Mouse (Mus musculus): ENCODE measurements around the gene Gsdma. TPM values are rescaled to one million over a fixed set of nuclear protein-coding genes. Genes with fewer than 3 reads are reported as not detected.
"Not testable (repeated sequence)": the region's sequence is repeated elsewhere in the genome, so short reads cannot be mapped to it uniquely, and the experiment has no call there.

Gene Gsdma
- polyA plus RNA-seq, 1 experiment from 2014 or later, result 0.05 TPM

GRCm38 (mm10) chr11:98637501-98637900 is 26.6 kb upstream of the Gsdma start:
- no peak overlapping the region for H3K9ac ChIP-seq (ENCODE audit: low read length)
- no peak overlapping the region for H3K4me2 ChIP-seq (ENCODE audit: low read depth, severe bottlenecking)
- no peak for DNase-seq (ENCODE audit: low spot score)
- H3K9me3 ChIP-seq (ENCODE audit: control insufficient read depth, low read length), result no peaks in the 10 kb centered on the region
- H3K27me3 ChIP-seq (ENCODE audit: control insufficient read depth, insufficient read depth, low read length), result no peaks in the 10 kb centered on the region
- ATAC-seq (ENCODE audit: insufficient number of reproducible peaks, low FRiP score, low TSS enrichment, low read depth), result no peak
- H3K4me1 ChIP-seq (ENCODE audit: control insufficient read depth, insufficient read depth, low read length), result no peaks in the 10 kb centered on the region
- 88% methylated on average over 1 of the region's 1 CpGs for WGBS
- no peaks in the 10 kb centered on the region for H3K36me3 ChIP-seq (ENCODE audit: control insufficient read depth, insufficient read depth, low read length)
- no peak overlapping the region for H3K27ac ChIP-seq (replicated peaks; ENCODE audit: low read depth, low read length)
- no peak overlapping the region for H3K4me3 ChIP-seq (ENCODE audit: low read depth, low read length)

GRCm38 (mm10) chr11:98640091-98640490 is 24.1 kb upstream of the Gsdma start:
- Histone ChIP-seq H3K4me2 (ENCODE audit: low read depth, severe bottlenecking) (no peak overlapping the region), H3K27ac (replicated peaks; ENCODE audit: low read depth, low read length) (no peak overlapping the region), H3K36me3 (ENCODE audit: control insufficient read depth, insufficient read depth, low read length) (no peaks in the 10 kb centered on the region), H3K27me3 (ENCODE audit: control insufficient read depth, insufficient read depth, low read length) (no peaks in the 10 kb centered on the region), H3K4me3 (ENCODE audit: low read depth, low read length) (no peak overlapping the region), H3K9ac (ENCODE audit: low read length) (no peak overlapping the region), H3K4me1 (ENCODE audit: control insufficient read depth, insufficient read depth, low read length) (no peaks in the 10 kb centered on the region), H3K9me3 (ENCODE audit: control insufficient read depth, low read length) (no peaks in the 10 kb centered on the region)
- WGBS, result 60% methylated on average over 5 of the region's 5 CpGs
- ATAC-seq (ENCODE audit: insufficient number of reproducible peaks, low FRiP score, low TSS enrichment, low read depth) (no peak), DNase-seq (ENCODE audit: low spot score) (no peak)

- H3K4me3 ChIP-seq (ENCODE audit: low read depth, low read length), result no peak overlapping the region
- no peak overlapping the region for H3K9ac ChIP-seq (ENCODE audit: low read length)
- no peak overlapping the region for H3K4me2 ChIP-seq (ENCODE audit: low read depth, severe bottlenecking)
- no peak for DNase-seq (ENCODE audit: low spot score)
- H3K4me1 ChIP-seq (ENCODE audit: control insufficient read depth, insufficient read depth, low read length), result no peaks in the 10 kb centered on the region
- H3K27ac ChIP-seq (replicated peaks; ENCODE audit: low read depth, low read length), result no peak overlapping the region
- no peaks in the 10 kb centered on the region for H3K9me3 ChIP-seq (ENCODE audit: control insufficient read depth, low read length)
- no peak for ATAC-seq (ENCODE audit: insufficient number of reproducible peaks, low FRiP score, low TSS enrichment, low read depth)
- 80% methylated on average over 3 of the region's 3 CpGs for WGBS
- no peaks in the 10 kb centered on the region for H3K36me3 ChIP-seq (ENCODE audit: control insufficient read depth, insufficient read depth, low read length)
- no peaks in the 10 kb centered on the region for H3K27me3 ChIP-seq (ENCODE audit: control insufficient read depth, insufficient read depth, low read length)
Observed at GRCm38 (mm10) chr11:98644757-98645156, 19.4 kb upstream of the Gsdma start.

GRCm38 (mm10) chr11:98645946-98646345 is 18.2 kb upstream of the Gsdma start:
- no peak overlapping the region for H3K9ac ChIP-seq (ENCODE audit: low read length)
- H3K9me3 ChIP-seq (ENCODE audit: control insufficient read depth, low read length), result no peaks in the 10 kb centered on the region
- no peak overlapping the region for H3K27ac ChIP-seq (replicated peaks; ENCODE audit: low read depth, low read length)
- H3K4me3 ChIP-seq (ENCODE audit: low read depth, low read length), result no peak overlapping the region
- H3K27me3 ChIP-seq (ENCODE audit: control insufficient read depth, insufficient read depth, low read length), result no peaks in the 10 kb centered on the region
- 83% methylated on average over 2 of the region's 2 CpGs for WGBS
- H3K4me1 ChIP-seq (ENCODE audit: control insufficient read depth, insufficient read depth, low read length), result no peaks in the 10 kb centered on the region
- DNase-seq (ENCODE audit: low spot score) (no peak), ATAC-seq (ENCODE audit: insufficient number of reproducible peaks, low FRiP score, low TSS enrichment, low read depth) (no peak)
- H3K36me3 ChIP-seq (ENCODE audit: control insufficient read depth, insufficient read depth, low read length), result no peaks in the 10 kb centered on the region
- H3K4me2 ChIP-seq (ENCODE audit: low read depth, severe bottlenecking), result no peak overlapping the region

- no peak for DNase-seq (ENCODE audit: low spot score)
- 57% methylated on average over 2 of the region's 2 CpGs for WGBS
- H3K4me1 ChIP-seq (ENCODE audit: control insufficient read depth, insufficient read depth, low read length), result no peaks in the 10 kb centered on the region
- no peak within 1 kb of the TSS for H3K9ac ChIP-seq (ENCODE audit: low read length)
- ATAC-seq (ENCODE audit: insufficient number of reproducible peaks, low FRiP score, low TSS enrichment, low read depth), result no peak
- no peaks in the 10 kb centered on the region for H3K9me3 ChIP-seq (ENCODE audit: control insufficient read depth, low read length)
- no peaks in the 10 kb centered on the region for H3K27me3 ChIP-seq (ENCODE audit: control insufficient read depth, insufficient read depth, low read length)
- no peaks in the 10 kb centered on the region for H3K36me3 ChIP-seq (ENCODE audit: control insufficient read depth, insufficient read depth, low read length)
- H3K27ac ChIP-seq (replicated peaks; ENCODE audit: low read depth, low read length), result no peak within 1 kb of the TSS
- no peak within 1 kb of the TSS for H3K4me3 ChIP-seq (ENCODE audit: low read depth, low read length)
- H3K4me2 ChIP-seq (ENCODE audit: low read depth, severe bottlenecking), result no peak within 1 kb of the TSS
Observed at GRCm38 (mm10) chr11:98646459-98646858, 17.7 kb upstream of the Gsdma start, which contains the start of gene Gsdma2. Gene Gsdma2, plus strand, starts transcription at chr11:98646759.

- H3K36me3 ChIP-seq (ENCODE audit: control insufficient read depth, insufficient read depth, low read length); H3K4me1 ChIP-seq (ENCODE audit: control insufficient read depth, insufficient read depth, low read length); H3K4me3 ChIP-seq (ENCODE audit: low read depth, low read length); H3K4me2 ChIP-seq (ENCODE audit: low read depth, severe bottlenecking); H3K27me3 ChIP-seq (ENCODE audit: control insufficient read depth, insufficient read depth, low read length); ATAC-seq (ENCODE audit: insufficient number of reproducible peaks, low FRiP score, low TSS enrichment, low read depth); H3K9me3 ChIP-seq (ENCODE audit: control insufficient read depth, low read length); H3K27ac ChIP-seq (replicated peaks; ENCODE audit: low read depth, low read length); H3K9ac ChIP-seq (ENCODE audit: low read length): not testable (repeated sequence)
- 14% methylated on average over 7 of the region's 7 CpGs for WGBS
- peak; percentile 61 for DNase-seq (ENCODE audit: low spot score)
Observed at GRCm38 (mm10) chr11:98655076-98655475, 9.1 kb upstream of the Gsdma start.

GRCm38 (mm10) chr11:98660517-98660916 is 3.6 kb upstream of the Gsdma start:
- no peaks in the 10 kb centered on the region for H3K4me1 ChIP-seq (ENCODE audit: control insufficient read depth, insufficient read depth, low read length)
- no peak overlapping the region for H3K4me3 ChIP-seq (ENCODE audit: low read depth, low read length)
- H3K36me3 ChIP-seq (ENCODE audit: control insufficient read depth, insufficient read depth, low read length), result no peaks in the 10 kb centered on the region
- H3K9ac ChIP-seq (ENCODE audit: low read length), result no peak overlapping the region
- no peak overlapping the region for H3K27ac ChIP-seq (replicated peaks; ENCODE audit: low read depth, low read length)
- no peaks in the 10 kb centered on the region for H3K9me3 ChIP-seq (ENCODE audit: control insufficient read depth, low read length)
- DNase-seq (ENCODE audit: low spot score), result peak; percentile 38
- H3K4me2 ChIP-seq (ENCODE audit: low read depth, severe bottlenecking), result no peak overlapping the region
- no peaks in the 10 kb centered on the region for H3K27me3 ChIP-seq (ENCODE audit: control insufficient read depth, insufficient read depth, low read length)
- no peak for ATAC-seq (ENCODE audit: insufficient number of reproducible peaks, low FRiP score, low TSS enrichment, low read depth)
- 10% methylated on average over 6 of the region's 6 CpGs for WGBS

GRCm38 (mm10) chr11:98668984-98669383 is 4.8 kb downstream of the Gsdma start:
- Histone ChIP-seq H3K27ac (replicated peaks; ENCODE audit: low read depth, low read length) (no peak overlapping the region), H3K4me3 (ENCODE audit: low read depth, low read length) (no peak overlapping the region), H3K4me1 (ENCODE audit: control insufficient read depth, insufficient read depth, low read length) (no peaks in the 10 kb centered on the region), H3K4me2 (ENCODE audit: low read depth, severe bottlenecking) (no peak overlapping the region), H3K27me3 (ENCODE audit: control insufficient read depth, insufficient read depth, low read length) (no peaks in the 10 kb centered on the region; the same call in 1 of the 2 replicates), H3K36me3 (ENCODE audit: control insufficient read depth, insufficient read depth, low read length) (no peaks in the 10 kb centered on the region), H3K9ac (ENCODE audit: low read length) (no peak overlapping the region), H3K9me3 (ENCODE audit: control insufficient read depth, low read length) (no peaks in the 10 kb centered on the region)
- DNase-seq (ENCODE audit: low spot score) (no peak), ATAC-seq (ENCODE audit: insufficient number of reproducible peaks, low FRiP score, low TSS enrichment, low read depth) (no peak)
- 76% methylated on average over 2 of the region's 2 CpGs for WGBS

- H3K27me3 ChIP-seq (ENCODE audit: control insufficient read depth, insufficient read depth, low read length), result no peaks in the 10 kb centered on the region; the same call in 1 of the 2 replicates
Observed at GRCm38 (mm10) chr11:98671284-98671815, 7.2 kb downstream of the Gsdma start.

More at GRCm38 (mm10) chr11:98671284-98671815, 7.2 kb downstream of the Gsdma start:
- H3K27ac ChIP-seq (replicated peaks; ENCODE audit: low read depth, low read length), result no peak overlapping the region
- H3K4me1 ChIP-seq (ENCODE audit: control insufficient read depth, insufficient read depth, low read length), result no peaks in the 10 kb centered on the region
- H3K4me3 ChIP-seq (ENCODE audit: low read depth, low read length), result no peak overlapping the region
- no peak overlapping the region for H3K4me2 ChIP-seq (ENCODE audit: low read depth, severe bottlenecking)
- ATAC-seq (ENCODE audit: insufficient number of reproducible peaks, low FRiP score, low TSS enrichment, low read depth) (no peak), DNase-seq (ENCODE audit: low spot score) (no peak)
- WGBS, result 77% methylated on average over 3 of the region's 3 CpGs
- H3K9me3 ChIP-seq (ENCODE audit: control insufficient read depth, low read length), result no peaks in the 10 kb centered on the region
- no peaks in the 10 kb centered on the region for H3K36me3 ChIP-seq (ENCODE audit: control insufficient read depth, insufficient read depth, low read length)
- H3K9ac ChIP-seq (ENCODE audit: low read length), result no peak overlapping the region

All from limb, embryonic 11.5 days (tissue).